Mouse (Mus musculus): ENCODE data around the gene Gm960.

The Gm960 gene

GRCm38 (mm10) chr19:4623419-4623818 is 75.0 kb downstream of the Gm960 start:
- DNase-seq (ENCODE audit: low spot score in 2 of 2): no peak

GRCm38 (mm10) chr19:4622780-4623179 is 75.7 kb downstream of the Gm960 start:
- no peak for DNase-seq (ENCODE audit: low spot score in 2 of 2)

- DNase-seq (ENCODE audit: low spot score in 2 of 2): no peak
Measured at GRCm38 (mm10) chr19:4620721-4621120, 77.7 kb downstream of the Gm960 start.

- no peak for DNase-seq (ENCODE audit: low spot score in 2 of 2)
Measured at GRCm38 (mm10) chr19:4619461-4619860, 79.0 kb downstream of the Gm960 start.

GRCm38 (mm10) chr19:4618183-4618582 is 80.3 kb downstream of the Gm960 start:
- DNase-seq (ENCODE audit: low spot score in 2 of 2): peak in 1 of 2 experiments; percentile 50

GRCm38 (mm10) chr19:4616546-4616945 is 81.9 kb downstream of the Gm960 start:
- no peak for DNase-seq (ENCODE audit: low spot score in 2 of 2)

GRCm38 (mm10) chr19:4615151-4616093 is 83.0 kb downstream of the Gm960 start, which contains the start of gene Lrfn4:
Gene Lrfn4, minus strand, starts transcription at chr19:4615667.
- peak; percentile 71 to 87 for DNase-seq (ENCODE audit: low spot score in 2 of 2)

- DNase-seq (ENCODE audit: low spot score in 2 of 2): no peak
Measured at GRCm38 (mm10) chr19:4614305-4615150, 83.9 kb downstream of the Gm960 start.

- no peak for DNase-seq (ENCODE audit: low spot score in 2 of 2)
Measured at GRCm38 (mm10) chr19:4613464-4614304, 84.8 kb downstream of the Gm960 start.

GRCm38 (mm10) chr19:4612181-4612961 is 86.1 kb downstream of the Gm960 start:
- DNase-seq (ENCODE audit: low spot score in 2 of 2): no peak

- DNase-seq (ENCODE audit: low spot score in 2 of 2): no peak
Measured at GRCm38 (mm10) chr19:4610109-4610508, 88.4 kb downstream of the Gm960 start.

GRCm38 (mm10) chr19:4608511-4608910 is 90.0 kb downstream of the Gm960 start:
- no peak for DNase-seq (ENCODE audit: low spot score in 2 of 2)

- DNase-seq (ENCODE audit: low spot score in 2 of 2): no peak
Measured at GRCm38 (mm10) chr19:4607406-4607805, 91.1 kb downstream of the Gm960 start.

GRCm38 (mm10) chr19:4605654-4606053 is 92.8 kb downstream of the Gm960 start:
- no peak for DNase-seq (ENCODE audit: low spot score in 2 of 2)

GRCm38 (mm10) chr19:4603801-4604723 is 94.4 kb downstream of the Gm960 start:
- DNase-seq (ENCODE audit: low spot score in 2 of 2): no peak

GRCm38 (mm10) chr19:4602459-4602858 is 96.0 kb downstream of the Gm960 start:
- DNase-seq (ENCODE audit: low spot score in 2 of 2): no peak

GRCm38 (mm10) chr19:4596071-4596470 is 102.4 kb downstream of the Gm960 start:
- DNase-seq (ENCODE audit: low spot score in 2 of 2): no peak

GRCm38 (mm10) chr19:4593792-4594522 is 104.5 kb downstream of the Gm960 start:
- no peak for DNase-seq (ENCODE audit: low spot score in 2 of 2)

GRCm38 (mm10) chr19:4590025-4590424 is 108.4 kb downstream of the Gm960 start:
- DNase-seq (ENCODE audit: low spot score in 2 of 2): no peak

Data from cerebellum, postnatal 4 days (tissue).